Mouse (Mus musculus) olfactory bulb, adult 2 months (tissue): ENCODE results near the gene Exd1. TPM values are rescaled to one million over a fixed set of nuclear protein-coding genes. Genes with fewer than 3 reads are reported as not detected.

Source experiments
- H3K27ac ChIP-seq: fragments of 200-500 bp; 2 replicates; pipeline ENCODE4 v1.5.1; 2012; ENCODE audit warnings: low read depth, low read length; ENCODE audit not compliant: insufficient read depth
- H3K4me1 ChIP-seq: fragments of 200-500 bp; 2 replicates; pipeline ENCODE4 v1.6.1; 2012; ENCODE audit warnings: low read length; ENCODE audit not compliant: control insufficient read depth, insufficient read depth
- H3K4me3 ChIP-seq: fragments of 200-500 bp; 2 replicates; pipeline ENCODE4 v1.5.1; 2012; ENCODE audit warnings: mild to moderate bottlenecking, low read depth, low read length, moderate library complexity; ENCODE audit not compliant: insufficient read depth
- CTCF ChIP-seq: fragments of 200-500 bp; IDR thresholded peaks from 2 replicates; pipeline ENCODE4 v1.5.1; 2012; ENCODE audit warnings: low read depth, mild to moderate bottlenecking, low read length, moderate library complexity; ENCODE audit not compliant: insufficient read depth
- POLR2A ChIP-seq: fragments of 200-500 bp; IDR thresholded peaks from 2 replicates; pipeline ENCODE4 v1.6.1; 2012; ENCODE audit warnings: mild to moderate bottlenecking, low read depth, low read length, moderate library complexity; ENCODE audit not compliant: insufficient read depth
- WGBS: fragments of 180-500 bp; shearing (Covaris S2); methylation state at CpG from one replicate; pipeline ENCODE4 v1.1.7; 2018; 5-methylcytosine and 5-hydroxymethylcytosine counted together
- polyA plus RNA-seq: library from polyadenylated mRNA; stranded (reverse); fragments of >200 nt; gene quantifications from 2 replicates; pipeline ENCODE4 v1.2.4, GENCODE M21; 2012; ENCODE audit warnings: low replicate concordance; ENCODE audit not compliant: missing spikeins, insufficient read depth, insufficient read length

Gene Exd1
- polyA plus RNA-seq = not detected in 2 replicates

- H3K27ac ChIP-seq = peak within 1 kb of the TSS; percentile 97
- TF ChIP-seq CTCF (no peak), POLR2A (peak; percentile 55; the same call in 1 of the 2 replicates)
- whole genome bisulfite sequencing = under 1% methylated on average over 57 of the region's 57 CpGs
- H3K4me1 ChIP-seq = 0 out of 2 replicates have a peak, but pooled peaks cover 6% of the 10 kb centered on the region
- H3K4me3 ChIP-seq = peak within 1 kb of the TSS; percentile 100
Observed at GRCm38 (mm10) chr2:119547522-119548370, at the start of gene Exd1, which contains the start of gene Chp1. TSS of gene Exd1 (minus strand) at chr2:119547627. TSS of gene Chp1 (plus strand) at chr2:119547697.

GRCm38 (mm10) chr2:119596781-119597330 lies 49.4 kb upstream of the Exd1 start:
- Histone ChIP-seq H3K4me1 (peaks cover 12% of the 10 kb centered on the region), H3K4me3 (no peak overlapping the region), H3K27ac (no peak overlapping the region)
- TF ChIP-seq POLR2A (no peak), CTCF (no peak)
- WGBS = 66% methylated on average over 8 of the region's 8 CpGs

GRCm38 (mm10) chr2:119595308-119595707 lies 47.9 kb upstream of the Exd1 start:
- Histone ChIP-seq H3K27ac (no peak overlapping the region), H3K4me1 (peaks cover 8% of the 10 kb centered on the region; the same call in 1 of the 2 replicates), H3K4me3 (no peak overlapping the region)
- 11% methylated on average over 4 of the region's 4 CpGs for WGBS
- TF ChIP-seq CTCF (no peak), POLR2A (no peak)

- peak overlapping the region; percentile 86 for H3K27ac ChIP-seq
- TF ChIP-seq POLR2A (peak; percentile 91), CTCF (no peak)
- WGBS = under 1% methylated on average over 61 of the region's 61 CpGs
- H3K4me3 ChIP-seq = peak overlapping the region; percentile 84
- peaks cover 6% of the 10 kb centered on the region; the same call in 1 of the 2 replicates for H3K4me1 ChIP-seq
Observed at GRCm38 (mm10) chr2:119594113-119594981, 46.9 kb upstream of the Exd1 start.

- WGBS = 5% methylated on average over 7 of the region's 7 CpGs
- TF ChIP-seq POLR2A (no peak), CTCF (no peak)
- Histone ChIP-seq H3K4me1 (peaks cover 6% of the 10 kb centered on the region; the same call in 1 of the 2 replicates), H3K4me3 (no peak overlapping the region), H3K27ac (peak overlapping the region; percentile 79)
Observed at GRCm38 (mm10) chr2:119593765-119594112, 46.3 kb upstream of the Exd1 start.

- no peak overlapping the region for H3K27ac ChIP-seq
- 93% methylated on average over 3 of the region's 3 CpGs for WGBS
- TF ChIP-seq CTCF (no peak), POLR2A (no peak)
- no peaks in the 10 kb centered on the region for H3K4me1 ChIP-seq
- no peak overlapping the region for H3K4me3 ChIP-seq
Observed at GRCm38 (mm10) chr2:119591247-119591646, 43.8 kb upstream of the Exd1 start.

GRCm38 (mm10) chr2:119587383-119587782 lies 40.0 kb upstream of the Exd1 start:
- 25% methylated on average over 4 of the region's 4 CpGs for WGBS
- TF ChIP-seq CTCF (no peak), POLR2A (no peak)
- Histone ChIP-seq H3K4me1 (peaks cover 6% of the 10 kb centered on the region), H3K4me3 (no peak overlapping the region), H3K27ac (no peak overlapping the region)

- 75% methylated on average over 8 of the region's 8 CpGs for WGBS
- H3K4me3 ChIP-seq = no peak overlapping the region
- peak overlapping the region; percentile 91 for H3K27ac ChIP-seq
- TF ChIP-seq CTCF = no peak
- TF ChIP-seq POLR2A = no peak
- peaks cover 8% of the 10 kb centered on the region for H3K4me1 ChIP-seq
Observed at GRCm38 (mm10) chr2:119584282-119584681, 36.9 kb upstream of the Exd1 start.
